Mouse (Mus musculus) Patski (cell line): Measurements from ENCODE around the gene Gabrg3. TPM values are rescaled to one million over a fixed set of nuclear protein-coding genes. Genes with fewer than 3 reads are reported as not detected.
A peak's percentile ranks its signal among the peaks of the same experiment; 100 is the strongest.

Source experiments
- ATAC-seq: fragments of 100-300 bp; one replicate; pipeline ENCODE4 v1.8.0; 2021
- CTCF ChIA-PET: fragments of 350-600 bp; sonication (Branson Sonifier 250); formaldehyde crosslinking; loops from one replicate; lab custom pipeline; 2022; ENCODE audit warnings: inconsistent platforms; lab: Charles Lee
- POLR2A ChIA-PET: fragments of 350-600 bp; sonication (Branson Sonifier 250); formaldehyde crosslinking; loops from one replicate; lab custom pipeline; 2022; ENCODE audit warnings: antibody characterized with exemption, inconsistent platforms; lab: Charles Lee
- DNase-seq: peaks from one replicate; pipeline ENCODE4 v3.0.0-alpha.2; 2011; ENCODE audit warnings: low read depth, low spot score
- H3K27me3 ChIP-seq: fragments of 371-371 bp; one replicate; pipeline ENCODE4 v1.5.1; 2021
- CTCF ChIP-seq: fragments of 100-300 bp; IDR thresholded peaks from one replicate; pipeline ENCODE4 v1.5.1; 2021
- in situ Hi-C: fragments of 300-500 bp; cut with MboI; formaldehyde crosslinking; loops from 3 replicates; pipeline ENCODE4 v1.11.1; 2018; ENCODE audit warnings: low pct_unique_long_range_greater_than_20kb, mixed read lengths
- polyA plus RNA-seq: library from polyadenylated mRNA; unstranded; gene quantifications from one replicate; pipeline ENCODE4 v1.2.3, GENCODE M21; 2021

Gene Gabrg3
- polyA plus RNA-seq: not detected

DNA sequence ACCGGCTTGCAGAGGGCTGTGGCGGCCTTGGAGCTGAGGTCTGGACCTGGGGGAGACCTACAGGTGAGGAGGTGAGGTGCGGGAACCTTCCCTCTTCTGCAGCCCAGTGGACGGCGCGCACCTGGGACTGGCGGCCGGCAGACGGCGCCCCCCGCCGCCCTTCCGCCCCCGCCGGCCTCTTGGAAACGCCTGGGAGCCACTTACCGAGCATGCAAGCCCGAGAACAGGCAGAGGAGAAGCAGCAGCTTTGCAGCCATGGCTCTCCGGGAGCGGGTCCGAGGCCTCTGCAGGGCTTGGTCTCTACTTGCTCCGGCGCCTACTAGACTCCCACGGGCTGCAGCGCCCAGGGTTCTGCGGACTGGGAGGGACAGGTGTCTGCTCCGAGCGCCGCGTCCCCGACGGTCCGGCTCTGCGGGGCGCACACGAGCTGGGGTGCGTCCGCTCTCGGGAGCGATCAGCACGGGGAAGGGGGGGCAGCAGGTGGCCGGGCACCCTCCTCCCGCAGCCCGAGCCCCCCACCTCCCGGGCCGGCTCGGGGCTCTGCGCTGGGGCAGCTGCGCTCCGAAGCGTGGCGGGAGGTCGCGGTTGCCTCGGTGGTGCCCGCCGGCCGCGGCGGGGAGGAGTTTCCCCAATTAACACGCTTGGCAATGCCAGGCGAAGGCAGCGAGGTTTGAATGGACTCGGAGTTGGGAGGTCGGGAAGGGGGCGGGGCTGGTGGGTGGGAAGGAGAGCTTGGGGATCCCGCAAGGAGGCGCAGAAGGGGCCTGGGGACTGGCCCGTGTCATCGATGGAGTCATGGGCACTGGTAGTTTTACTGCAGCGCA lies at the start of gene Gabrg3:
TSS of gene Gabrg3 (minus strand) at position 672 of the 824 bp plus-strand sequence.
- in situ Hi-C loops: no loop called here
- ChIA-PET POLR2A (no interaction called here), CTCF (no interaction called here)
- ATAC-seq: no peak
- no peak for TF ChIP-seq CTCF
- no peak for DNase-seq
- H3K27me3 ChIP-seq: peaks cover 5% of the 10 kb centered on the region

DNA sequence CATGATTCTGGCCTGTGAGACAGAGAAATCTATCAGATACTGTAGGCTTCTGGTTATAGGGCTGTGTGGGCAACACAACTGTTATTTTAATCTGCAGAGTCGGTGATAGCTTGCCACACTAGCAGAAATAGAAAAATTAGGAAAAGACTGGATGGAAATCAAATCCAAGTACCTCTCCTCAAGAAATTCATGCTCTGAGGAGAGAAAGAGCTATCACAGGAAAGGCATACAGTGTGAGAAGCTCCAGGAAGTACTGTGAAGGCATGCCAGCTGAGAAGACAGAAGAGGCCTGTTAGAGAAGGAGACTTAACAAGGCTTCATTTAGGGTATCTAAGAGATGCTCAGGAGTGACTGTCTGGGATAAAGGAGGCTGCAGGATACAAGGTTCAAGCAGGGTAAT lies 35.7 kb upstream of the Gabrg3 start:
- in situ Hi-C loops: no loop called here
- DNase-seq (no peak), ATAC-seq (no peak)
- no peaks in the 10 kb centered on the region for H3K27me3 ChIP-seq
- TF ChIP-seq CTCF: no peak
- CTCF ChIA-PET: no interaction called here
- POLR2A ChIA-PET: no interaction called here

DNA sequence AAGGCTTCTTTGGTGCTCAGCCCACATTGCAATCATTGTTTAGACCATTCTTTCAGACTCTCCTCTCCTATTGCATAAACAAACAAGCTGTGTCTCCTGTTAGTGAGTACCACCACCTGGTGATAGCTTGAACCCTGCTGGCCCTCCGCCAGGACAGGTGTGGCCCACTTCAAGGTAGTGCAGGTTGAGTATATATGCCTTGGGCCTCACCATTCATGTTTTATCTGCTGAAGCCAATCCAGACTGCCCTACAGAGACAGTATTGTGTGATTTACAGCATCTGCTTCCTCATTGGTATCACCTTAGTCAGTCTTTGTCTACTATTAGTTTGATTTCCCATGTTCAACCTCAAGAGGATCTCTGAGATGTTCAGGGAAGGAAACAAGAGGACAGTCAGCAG lies 34.1 kb upstream of the Gabrg3 start:
- no peak for DNase-seq
- no peak for ATAC-seq
- TF ChIP-seq CTCF: no peak
- no peaks in the 10 kb centered on the region for H3K27me3 ChIP-seq
- CTCF ChIA-PET: no interaction called here
- in situ Hi-C loops: no loop called here
- POLR2A ChIA-PET: no interaction called here

DNA sequence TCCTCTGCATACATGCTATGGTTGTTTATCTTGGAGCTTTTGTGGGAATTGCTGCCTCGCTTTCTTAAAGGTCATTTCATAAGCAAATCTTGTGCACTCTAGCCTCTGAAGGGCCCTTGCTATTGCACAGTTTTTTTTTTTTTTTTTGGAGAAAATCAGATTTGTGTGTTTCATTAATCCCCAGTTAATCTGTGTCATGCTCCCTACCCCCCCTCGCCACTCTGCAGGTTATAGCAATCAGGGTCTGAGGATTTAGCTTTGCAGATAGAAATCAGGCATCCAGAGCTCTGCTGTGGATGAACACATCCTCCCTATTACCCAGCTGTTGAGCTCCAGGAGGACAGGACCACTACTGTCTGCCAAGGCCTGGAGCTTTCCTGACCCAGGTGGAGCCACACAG lies 32.4 kb upstream of the Gabrg3 start, which contains the start of gene Gabrb3:
TSS of gene Gabrb3 (plus strand) at position 301 of the 400 bp plus-strand sequence.
- DNase-seq (no peak), ATAC-seq (no peak)
- ChIA-PET POLR2A (no interaction called here), CTCF (no interaction called here)
- TF ChIP-seq CTCF: no peak
- no peaks in the 10 kb centered on the region for H3K27me3 ChIP-seq
- in situ Hi-C loops: no loop called here

DNA sequence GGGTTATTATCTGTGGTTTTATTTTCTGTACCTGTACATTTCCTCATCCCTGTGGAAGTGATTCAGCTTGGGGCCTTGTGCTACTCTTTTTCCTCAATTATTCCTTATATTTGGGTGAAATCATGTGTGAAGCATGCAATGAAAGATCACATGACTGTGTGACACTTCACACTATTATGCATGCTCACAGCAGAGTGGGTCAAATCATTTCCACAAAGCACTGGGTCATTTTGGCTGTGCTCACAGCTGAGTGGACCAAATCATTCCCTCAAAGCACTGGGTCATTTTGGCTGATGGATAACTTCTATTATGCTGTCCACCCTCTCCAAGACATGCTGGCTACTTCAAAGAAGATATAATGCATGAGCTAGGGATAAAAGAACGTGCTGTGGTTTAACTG lies 25.9 kb upstream of the Gabrg3 start:
- POLR2A ChIA-PET: no interaction called here
- no peaks in the 10 kb centered on the region for H3K27me3 ChIP-seq
- in situ Hi-C loops: no loop called here
- CTCF ChIA-PET: no interaction called here
- DNase-seq (no peak), ATAC-seq (no peak)
- no peak for TF ChIP-seq CTCF

DNA sequence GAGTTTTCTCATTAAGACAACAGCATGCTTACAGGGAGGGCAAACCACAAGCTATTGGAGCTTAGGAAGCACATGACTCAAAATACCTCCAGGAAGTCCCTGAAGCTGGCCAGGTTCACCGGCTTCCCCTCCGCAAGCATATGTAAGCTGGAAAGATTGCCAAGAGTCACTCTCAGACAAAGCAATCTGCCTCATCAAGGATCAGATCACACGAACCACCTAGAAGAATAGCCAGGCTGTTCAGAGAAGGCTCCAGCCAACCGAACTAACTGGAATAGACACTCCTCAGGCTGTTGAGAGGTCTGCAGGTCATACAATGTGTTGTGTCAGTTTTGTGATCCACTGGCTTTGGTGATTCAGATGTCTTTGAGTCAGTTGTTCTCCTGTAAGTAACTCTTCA lies 24.2 kb upstream of the Gabrg3 start:
- ChIA-PET CTCF (no interaction called here), POLR2A (no interaction called here)
- H3K27me3 ChIP-seq: no peaks in the 10 kb centered on the region
- DNase-seq (no peak), ATAC-seq (no peak)
- no peak for TF ChIP-seq CTCF
- in situ Hi-C loops: no loop called here

DNA sequence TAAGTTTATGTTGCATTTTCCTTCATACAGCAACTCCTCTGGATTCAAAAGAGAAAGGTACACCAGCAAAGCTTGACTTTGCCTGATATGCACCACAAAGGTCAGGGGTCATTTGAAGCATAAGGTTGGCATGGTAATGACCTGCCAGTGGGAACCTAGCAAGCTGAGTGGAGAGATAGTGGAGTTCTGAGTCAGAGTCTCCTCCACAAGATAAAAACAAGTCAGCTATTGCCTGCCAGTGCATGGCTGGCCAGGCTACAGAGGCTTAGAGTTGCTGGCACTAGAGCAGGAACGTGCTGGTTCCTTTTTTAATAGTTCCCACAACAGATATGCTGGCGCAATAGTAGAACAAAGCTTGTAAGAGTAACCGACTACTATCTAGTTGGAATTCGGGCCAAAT lies 6.6 kb upstream of the Gabrg3 start:
- no peak for TF ChIP-seq CTCF
- CTCF ChIA-PET: interaction anchor here (0.7 kb wide), 1 partner anchor 32 kb away, joined by 3 read pairs; no protein-coding TSS in a partner anchor
- in situ Hi-C loops: no loop called here
- POLR2A ChIA-PET: no interaction called here
- no peak for ATAC-seq
- DNase-seq: no peak
- no peaks in the 10 kb centered on the region for H3K27me3 ChIP-seq

DNA sequence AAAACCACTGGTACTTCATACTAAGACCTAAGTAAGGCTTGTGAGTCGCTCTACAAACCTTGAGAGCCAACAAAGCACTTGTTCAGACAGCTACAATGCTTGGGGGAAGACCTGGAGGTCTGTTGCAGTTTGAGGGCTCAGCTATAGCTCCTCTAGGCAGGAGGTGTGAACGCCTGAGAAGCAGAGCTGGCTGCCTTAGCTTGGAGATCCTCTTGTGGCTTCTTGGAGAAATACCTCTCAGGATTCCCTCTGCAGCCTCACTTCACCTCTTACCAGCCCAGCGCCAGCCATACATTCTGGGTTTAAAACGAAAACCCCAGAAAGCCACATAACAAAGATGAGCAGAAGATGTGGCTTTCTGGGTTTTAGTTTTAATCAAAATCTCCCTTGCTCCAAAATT lies 3.1 kb upstream of the Gabrg3 start:
- CTCF ChIA-PET: no interaction called here
- ATAC-seq: no peak
- TF ChIP-seq CTCF: no peak
- DNase-seq: no peak
- H3K27me3 ChIP-seq: peaks cover 5% of the 10 kb centered on the region
- in situ Hi-C loops: no loop called here
- POLR2A ChIA-PET: no interaction called here

DNA sequence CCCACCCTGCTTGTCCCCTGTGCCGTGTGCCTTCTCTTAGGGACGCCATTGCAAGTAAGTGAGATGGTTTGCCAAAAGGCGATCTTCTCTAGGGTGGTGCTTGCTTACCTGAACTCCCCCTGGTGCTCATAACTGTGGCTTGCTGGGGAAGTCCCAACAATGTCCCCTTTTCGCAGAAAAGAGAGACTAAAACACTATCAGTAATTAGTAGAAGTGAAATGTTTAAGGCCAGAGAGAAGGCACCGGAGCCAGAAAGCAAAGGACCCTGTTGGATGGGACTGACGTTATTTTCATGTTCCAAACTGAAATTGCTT lies 310 bp upstream of the Gabrg3 start:
- DNase-seq: no peak
- no peak for ATAC-seq

DNA sequence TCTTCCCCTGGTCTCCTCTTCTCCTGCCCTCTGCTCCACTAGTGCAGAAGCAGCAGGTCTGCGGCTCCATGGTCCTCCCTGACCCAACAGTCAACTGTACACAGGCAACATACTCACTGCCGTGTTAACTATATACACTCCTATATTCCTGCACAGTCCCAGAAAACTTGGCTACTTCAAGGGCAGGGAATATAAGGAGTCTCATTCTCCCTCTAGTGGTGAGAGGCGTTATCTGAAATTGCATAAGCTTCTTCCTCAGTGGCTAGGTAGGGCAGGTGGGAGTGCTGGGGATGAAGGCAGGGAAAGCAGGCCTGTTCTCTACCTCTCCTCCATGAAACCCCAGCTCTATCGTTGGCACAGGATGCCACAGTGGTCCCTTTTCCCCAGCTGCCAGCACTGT lies 2.9 kb downstream of the Gabrg3 start:
- DNase-seq: no peak
- TF ChIP-seq CTCF: peak; percentile 39
- ChIA-PET CTCF (no interaction called here), POLR2A (no interaction called here)
- peaks cover 5% of the 10 kb centered on the region for H3K27me3 ChIP-seq
- in situ Hi-C loops: no loop called here
- no peak for ATAC-seq

More for the DNA sequence above, 310 bp upstream of the Gabrg3 start:
- in situ Hi-C loops: no loop called here
- TF ChIP-seq CTCF: no peak
- POLR2A ChIA-PET: no interaction called here
- CTCF ChIA-PET: no interaction called here
- H3K27me3 ChIP-seq: peaks cover 5% of the 10 kb centered on the region

DNA sequence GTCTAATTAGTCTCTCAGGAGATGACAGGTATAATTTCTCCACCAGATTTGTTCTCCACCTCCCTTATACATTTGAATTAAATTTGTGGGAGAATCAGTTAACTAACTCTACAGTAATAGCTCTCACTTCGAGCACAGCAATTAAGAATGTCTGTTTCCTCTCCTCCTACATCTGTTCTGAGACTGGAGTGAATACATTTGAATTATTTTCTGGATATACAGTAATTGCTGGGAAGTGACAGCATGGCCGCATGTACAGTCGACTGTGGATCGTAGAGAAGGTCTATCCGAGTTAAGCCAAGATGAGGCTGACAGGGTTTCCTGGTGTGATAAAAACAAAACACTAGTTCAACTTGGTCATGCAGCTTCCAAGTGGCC lies 21.0 kb downstream of the Gabrg3 start:
- in situ Hi-C loops: no loop called here
- ChIA-PET POLR2A (no interaction called here), CTCF (interaction anchor here (1.0 to 1.5 kb wide), 3 partner anchors 12 to 15 kb away, joined by 3 to 4 read pairs (median 4); no protein-coding TSS in a partner anchor)
- no peak for TF ChIP-seq CTCF
- H3K27me3 ChIP-seq: no peaks in the 10 kb centered on the region
- DNase-seq: no peak
- no peak for ATAC-seq
